Mouse (Mus musculus) lung, adult 10 weeks (tissue): Measurements from ENCODE around the gene Art2b. TPM values are rescaled to one million over a fixed set of nuclear protein-coding genes. Genes with fewer than 3 reads are reported as not detected.

ENCODE experiments used
- polyA plus RNA-seq: library from polyadenylated mRNA; stranded (reverse); fragments of 350-450 nt; fragmentation: Illumina TruSeq; extraction: RNeasy Lipid Tissue Mini Kit (QIAGEN cat#74804); gene quantifications from one replicate; pipeline ENCODE4 v1.2.3, GENCODE M21; 2014; ENCODE audit warnings: low read depth, low replicate concordance; ENCODE audit not compliant: insufficient read depth

Gene Art2b
- 0.41 TPM for polyA plus RNA-seq

DNA sequence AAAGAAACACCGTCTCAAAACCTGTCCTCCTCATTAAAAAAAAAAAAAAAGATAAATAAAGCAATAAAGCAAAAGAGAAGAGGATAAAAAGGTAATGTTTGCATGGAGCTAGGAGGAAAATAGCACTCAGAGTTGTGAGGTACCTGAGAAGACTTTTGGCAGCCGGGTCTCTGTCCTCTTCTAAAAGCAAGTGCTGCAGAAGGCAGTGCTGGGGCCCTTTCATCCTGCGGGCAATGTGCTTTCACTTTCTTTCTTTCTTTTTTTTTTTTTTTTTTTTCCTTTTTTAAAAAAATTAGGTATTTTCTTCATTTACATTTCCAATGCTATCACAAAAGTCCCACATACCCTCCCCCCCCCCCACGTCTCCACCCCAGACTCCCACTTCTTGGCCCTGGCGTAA lies at the start of gene Art2b:
Gene Art2b, minus strand, starts transcription at position 193 of the 400 bp plus-strand sequence.

Other genes with a start within 250 kb of the Art2b start
- 71.0 TPM for gene Arap1, start 237.5 kb downstream of the Art2b start, polyA plus RNA-seq
- gene Gm45837, start 174.7 kb downstream of the Art2b start, polyA plus RNA-seq: not detected
- gene Pde2a, start 163.9 kb downstream of the Art2b start, polyA plus RNA-seq: 4.9 TPM
- 14.0 TPM for gene Clpb, start 78.0 kb upstream of the Art2b start, polyA plus RNA-seq
- not detected for gene Phox2a, start 232.7 kb upstream of the Art2b start, polyA plus RNA-seq